Mouse (Mus musculus): ENCODE results near the gene Atf2. TPM values are rescaled to one million over a fixed set of nuclear protein-coding genes. Genes with fewer than 3 reads are reported as not detected.
"Not testable (repeated sequence)": the region's sequence is repeated elsewhere in the genome, so short reads cannot be mapped to it uniquely, and the experiment has no call there.

Gene Atf2
- polyA plus RNA-seq, 1 experiment, result 22.0 TPM

DNA sequence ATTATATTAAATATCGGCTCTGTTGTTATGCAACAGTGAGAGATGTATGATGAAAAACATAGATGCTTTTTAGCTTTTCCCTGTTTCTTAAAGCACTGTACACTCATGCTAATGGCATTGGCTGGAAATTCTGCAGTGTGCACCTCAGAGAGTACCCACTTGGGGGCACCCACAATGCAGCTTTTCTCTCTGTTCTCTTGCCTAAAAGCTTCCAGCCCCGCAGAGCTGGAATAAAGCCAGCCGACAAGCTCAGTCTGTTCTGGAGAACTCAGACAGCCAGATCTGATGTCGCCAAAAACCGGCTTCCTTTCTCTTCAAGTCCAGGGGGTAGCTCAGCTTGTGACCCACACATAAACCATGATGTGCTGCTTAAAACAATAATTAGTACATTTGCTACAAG, 32.6 kb upstream of the Atf2 start:
- 15% methylated on average over 5 of the region's 5 CpGs for WGBS
- peak; percentile 85 for DNase-seq

DNA sequence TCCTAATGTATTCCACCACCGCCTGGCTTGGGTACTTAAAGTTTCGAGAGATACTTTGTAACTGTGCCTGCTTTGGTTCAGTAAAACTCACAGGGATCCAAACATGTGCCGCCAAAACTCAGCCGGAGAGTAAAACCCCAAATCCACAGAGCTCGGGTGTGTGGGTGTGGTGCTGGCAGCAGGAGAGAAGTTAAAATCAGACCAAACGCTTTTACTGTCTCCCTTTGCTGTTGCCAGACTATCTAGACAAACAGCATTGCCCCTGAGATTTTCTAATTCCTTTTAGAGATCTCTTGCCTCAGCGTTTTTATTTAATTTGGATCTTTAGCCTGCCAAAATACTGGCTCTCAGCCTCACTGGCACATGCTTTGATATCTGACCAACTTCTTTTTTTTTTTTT, 27.2 kb upstream of the Atf2 start:
- Histone ChIP-seq H3K4me3 (ENCODE audit: insufficient read depth, low read depth, low read length) (no peak overlapping the region), H3K27ac (ENCODE audit: insufficient read depth, low read depth, low read length) (no peak overlapping the region), H3K4me1 (ENCODE audit: control insufficient read depth, insufficient read depth, low read length) (no peaks in the 10 kb centered on the region), H3K27me3 (replicated peaks; ENCODE audit: control insufficient read depth, insufficient read depth, low read length) (no peaks in the 10 kb centered on the region; the same call in 1 of the 2 replicates), H3K36me3 (ENCODE audit: control insufficient read depth, insufficient read depth, low read length) (no peaks in the 10 kb centered on the region)
- TF ChIP-seq CTCF (conservative IDR thresholded peaks at IDR 0.05; ENCODE audit: insufficient read depth, insufficient read length, low read depth, low read length) (no peak), POLR2A (IDR thresholded peaks at IDR 0.05; ENCODE audit: low read depth, low read length) (no peak)
- WGBS, result 66% methylated on average over 7 of the region's 7 CpGs
- no peak for DNase-seq

More for the DNA sequence above, 32.6 kb upstream of the Atf2 start:
- Histone ChIP-seq H3K4me3 (ENCODE audit: insufficient read depth, low read depth, low read length) (no peak overlapping the region), H3K4me1 (ENCODE audit: control insufficient read depth, insufficient read depth, low read length) (no peaks in the 10 kb centered on the region), H3K27me3 (replicated peaks; ENCODE audit: control insufficient read depth, insufficient read depth, low read length) (no peaks in the 10 kb centered on the region), H3K27ac (ENCODE audit: insufficient read depth, low read depth, low read length) (no peak overlapping the region), H3K36me3 (ENCODE audit: control insufficient read depth, insufficient read depth, low read length) (no peaks in the 10 kb centered on the region)
- TF ChIP-seq CTCF (conservative IDR thresholded peaks at IDR 0.05; ENCODE audit: insufficient read depth, insufficient read length, low read depth, low read length) (peak; percentile 67), POLR2A (IDR thresholded peaks at IDR 0.05; ENCODE audit: low read depth, low read length) (no peak)

DNA sequence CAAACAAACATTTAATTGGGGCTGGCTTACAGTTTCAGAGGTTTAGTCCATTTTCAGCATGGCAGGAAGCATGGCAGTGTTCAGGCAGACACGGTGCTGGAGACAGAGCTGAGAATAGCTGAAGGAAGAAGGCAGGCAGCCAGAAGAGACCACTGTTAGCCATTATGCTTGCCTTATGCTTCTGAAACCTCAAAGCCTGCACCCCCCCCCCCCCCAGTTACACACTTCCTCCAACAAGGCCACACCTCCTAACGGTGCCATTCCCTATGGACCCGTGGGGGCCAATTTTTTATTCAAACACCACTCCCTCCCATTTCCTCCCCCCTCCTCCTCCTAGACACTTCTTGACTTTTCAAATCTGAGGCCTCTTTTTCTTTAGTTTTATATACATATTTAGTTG, 19.8 kb upstream of the Atf2 start:
- Histone ChIP-seq H3K27ac (ENCODE audit: insufficient read depth, low read depth, low read length) (no peak overlapping the region), H3K36me3 (ENCODE audit: control insufficient read depth, insufficient read depth, low read length) (peaks cover 19% of the 10 kb centered on the region), H3K4me1 (ENCODE audit: control insufficient read depth, insufficient read depth, low read length) (peaks cover 2% of the 10 kb centered on the region; the same call in 1 of the 2 replicates), H3K27me3 (replicated peaks; ENCODE audit: control insufficient read depth, insufficient read depth, low read length) (no peaks in the 10 kb centered on the region), H3K4me3 (ENCODE audit: insufficient read depth, low read depth, low read length) (no peak overlapping the region)
- no peak for DNase-seq
- WGBS, result 59% methylated on average over 3 of the region's 3 CpGs
- TF ChIP-seq POLR2A (IDR thresholded peaks at IDR 0.05; ENCODE audit: low read depth, low read length), result no peak
- TF ChIP-seq CTCF (conservative IDR thresholded peaks at IDR 0.05; ENCODE audit: insufficient read depth, insufficient read length, low read depth, low read length), result no peak

- no peaks in the 10 kb centered on the region for H3K27me3 ChIP-seq (replicated peaks; ENCODE audit: control insufficient read depth, insufficient read depth, low read length)
- peaks cover 21% of the 10 kb centered on the region for H3K36me3 ChIP-seq (ENCODE audit: control insufficient read depth, insufficient read depth, low read length)
- WGBS, result 1% methylated on average over 38 of the region's 38 CpGs
- peak within 1 kb of the TSS; percentile 98 for H3K27ac ChIP-seq (ENCODE audit: insufficient read depth, low read depth, low read length)
- TF ChIP-seq CTCF (conservative IDR thresholded peaks at IDR 0.05; ENCODE audit: insufficient read depth, insufficient read length, low read depth, low read length) (no peak), POLR2A (IDR thresholded peaks at IDR 0.05; ENCODE audit: low read depth, low read length) (peak; percentile 75)
- H3K4me1 ChIP-seq (ENCODE audit: control insufficient read depth, insufficient read depth, low read length), result peaks cover 2% of the 10 kb centered on the region; the same call in 1 of the 2 replicates
- peak within 1 kb of the TSS; percentile 93 for H3K4me3 ChIP-seq (ENCODE audit: insufficient read depth, low read depth, low read length)
- peak; percentile 96 for DNase-seq
Measured at GRCm38 (mm10) chr2:73911175-73911700, 18.8 kb upstream of the Atf2 start, which contains the start of gene Atp5g3. Gene Atp5g3, minus strand, starts transcription at chr2:73911326.

DNA sequence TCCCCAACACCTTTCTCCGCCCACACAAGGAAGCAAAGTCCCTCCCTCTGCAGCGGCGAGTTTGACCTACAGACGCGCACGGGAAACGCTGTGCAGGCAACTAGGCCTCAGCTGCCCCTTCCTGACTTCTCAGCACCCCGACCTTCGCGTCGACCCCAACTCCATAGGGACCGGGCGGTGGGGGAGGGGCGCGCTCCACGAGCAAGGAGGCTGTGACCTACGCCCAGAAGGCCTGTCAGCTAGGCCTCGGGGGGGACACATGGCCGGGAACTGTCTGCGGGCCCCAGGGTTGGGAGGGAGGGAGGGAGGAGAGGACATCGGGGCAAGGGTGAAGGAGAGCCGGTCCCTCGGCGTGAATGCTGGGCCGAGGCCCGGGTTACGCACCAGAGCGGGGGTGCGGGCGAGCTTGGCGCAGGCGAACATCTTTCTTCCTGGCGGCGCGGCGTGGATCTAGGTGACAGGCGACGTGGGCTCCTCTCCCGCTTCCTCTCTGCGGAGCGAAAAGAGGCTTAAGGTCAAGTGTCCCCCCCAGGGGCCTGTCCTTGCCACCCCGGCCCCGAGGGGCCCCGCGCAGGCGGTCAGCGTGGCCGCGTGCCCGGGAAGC, 18.2 kb upstream of the Atf2 start:
- under 1% methylated on average over 47 of the region's 50 CpGs for WGBS
- peaks cover 21% of the 10 kb centered on the region for H3K36me3 ChIP-seq (ENCODE audit: control insufficient read depth, insufficient read depth, low read length)
- peak overlapping the region; percentile 97 for H3K27ac ChIP-seq (ENCODE audit: insufficient read depth, low read depth, low read length)
- peak overlapping the region; percentile 93 for H3K4me3 ChIP-seq (ENCODE audit: insufficient read depth, low read depth, low read length)
- no peaks in the 10 kb centered on the region for H3K27me3 ChIP-seq (replicated peaks; ENCODE audit: control insufficient read depth, insufficient read depth, low read length)
- peaks cover 2% of the 10 kb centered on the region; the same call in 1 of the 2 replicates for H3K4me1 ChIP-seq (ENCODE audit: control insufficient read depth, insufficient read depth, low read length)
- peak; percentile 72 for DNase-seq
- TF ChIP-seq POLR2A (IDR thresholded peaks at IDR 0.05; ENCODE audit: low read depth, low read length), result peak; percentile 29
- no peak for TF ChIP-seq CTCF (conservative IDR thresholded peaks at IDR 0.05; ENCODE audit: insufficient read depth, insufficient read length, low read depth, low read length)

GRCm38 (mm10) chr2:73909116-73909515, 16.7 kb upstream of the Atf2 start:
- Histone ChIP-seq H3K27ac (ENCODE audit: insufficient read depth, low read depth, low read length) (no peak overlapping the region), H3K27me3 (replicated peaks; ENCODE audit: control insufficient read depth, insufficient read depth, low read length) (no peaks in the 10 kb centered on the region), H3K4me3 (ENCODE audit: insufficient read depth, low read depth, low read length) (no peak overlapping the region), H3K36me3 (ENCODE audit: control insufficient read depth, insufficient read depth, low read length) (peaks cover 21% of the 10 kb centered on the region), H3K4me1 (ENCODE audit: control insufficient read depth, insufficient read depth, low read length) (peaks cover 2% of the 10 kb centered on the region; the same call in 1 of the 2 replicates)
- DNase-seq, result no peak
- 62% methylated on average over 2 of the region's 2 CpGs for WGBS
- TF ChIP-seq CTCF (conservative IDR thresholded peaks at IDR 0.05; ENCODE audit: insufficient read depth, insufficient read length, low read depth, low read length) (no peak), POLR2A (IDR thresholded peaks at IDR 0.05; ENCODE audit: low read depth, low read length) (no peak)

DNA sequence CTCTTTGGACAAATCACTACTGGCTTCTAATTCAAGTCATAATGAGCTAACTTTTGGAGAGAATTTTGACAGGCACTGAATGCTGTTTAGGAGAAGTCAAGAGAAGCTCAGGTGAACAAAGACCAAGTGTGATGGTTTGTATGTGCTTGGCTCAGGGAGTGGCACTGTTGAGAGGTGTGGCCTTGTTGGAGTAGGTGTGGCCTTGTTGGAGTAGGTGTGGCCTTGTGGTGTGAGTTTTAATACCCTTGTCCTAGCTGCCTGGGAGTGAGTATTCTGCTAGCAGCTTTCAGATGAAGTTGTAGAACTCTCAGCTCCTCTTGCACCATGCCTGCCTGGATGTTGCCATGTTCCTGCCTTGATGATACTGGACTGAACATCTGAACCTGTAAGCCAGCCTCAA, 12.2 kb upstream of the Atf2 start:
- H3K27ac ChIP-seq (ENCODE audit: insufficient read depth, low read depth, low read length); H3K4me3 ChIP-seq (ENCODE audit: insufficient read depth, low read depth, low read length); H3K27me3 ChIP-seq (replicated peaks; ENCODE audit: control insufficient read depth, insufficient read depth, low read length); H3K4me1 ChIP-seq (ENCODE audit: control insufficient read depth, insufficient read depth, low read length): not testable (repeated sequence)
- peaks cover 19% of the 10 kb centered on the region for H3K36me3 ChIP-seq (ENCODE audit: control insufficient read depth, insufficient read depth, low read length)
- peak; percentile 9 for DNase-seq

All from kidney, adult 2 months (tissue).